Mouse (Mus musculus) limb, embryonic 14.5 days (tissue): ENCODE data around the gene Calhm1. TPM values are rescaled to one million over a fixed set of nuclear protein-coding genes. Genes with fewer than 3 reads are reported as not detected.
A peak's percentile ranks its signal among the peaks of the same experiment; 100 is the strongest.

Experiments used
- ATAC-seq: fragments of 200-750 bp; cut with Nextera tagmentation; 2 replicates; pipeline ENCODE4 v1.8.0; 2017; ENCODE audit warnings: low read depth, moderate number of reproducible peaks, moderate TSS enrichment; ENCODE audit not compliant: low FRiP score
- DNase-seq: peaks from one replicate; pipeline ENCODE4 v3.0.0-alpha.2; 2015; ENCODE audit warnings: low spot score
- H3K27ac ChIP-seq: fragments of 300-500 bp; sonication (generic); replicated peaks from 2 replicates; pipeline ENCODE4 v1.5.1; 2014; ENCODE audit warnings: low read depth, mild to moderate bottlenecking, low read length, moderate library complexity, mixed read lengths
- H3K27me3 ChIP-seq: fragments of 300-500 bp; sonication (generic); 2 replicates; pipeline ENCODE4 v1.6.1; 2014; ENCODE audit warnings: low read length, mixed read lengths; ENCODE audit not compliant: control insufficient read depth, insufficient read depth
- H3K36me3 ChIP-seq: fragments of 300-500 bp; sonication (generic); 2 replicates; pipeline ENCODE4 v1.6.1; 2014; ENCODE audit warnings: mild to moderate bottlenecking, low read length, moderate library complexity, mixed read lengths; ENCODE audit not compliant: control insufficient read depth, insufficient read depth
- H3K4me1 ChIP-seq: fragments of 300-500 bp; sonication (generic); 2 replicates; pipeline ENCODE4 v1.6.1; 2014; ENCODE audit warnings: antibody characterized with exemption, low read length, mixed read lengths; ENCODE audit not compliant: control insufficient read depth, insufficient read depth
- H3K4me2 ChIP-seq: fragments of 300-500 bp; sonication (generic); replicated peaks from 2 replicates; pipeline ENCODE4 v1.6.1; 2014; ENCODE audit warnings: low read depth, mild to moderate bottlenecking, low read length, moderate library complexity; ENCODE audit not compliant: severe bottlenecking
- H3K4me3 ChIP-seq: fragments of 300-500 bp; sonication (generic); replicated peaks from 2 replicates; pipeline ENCODE4 v1.5.1; 2014; ENCODE audit warnings: low read length
- H3K9ac ChIP-seq: fragments of 300-500 bp; sonication (generic); 2 replicates; pipeline ENCODE4 v1.6.1; 2014; ENCODE audit warnings: mild to moderate bottlenecking, low read depth, low read length, moderate library complexity; ENCODE audit not compliant: severe bottlenecking
- H3K9me3 ChIP-seq: fragments of 300-500 bp; sonication (generic); 2 replicates; pipeline ENCODE4 v1.6.1; 2016; ENCODE audit warnings: low read length; ENCODE audit not compliant: control insufficient read depth
- POLR2A ChIP-seq: fragments of 200-500 bp; IDR thresholded peaks from 2 replicates; pipeline ENCODE4 v1.8.0; 2012; ENCODE audit warnings: inconsistent platforms, mild to moderate bottlenecking, moderate library complexity, borderline replicate concordance; ENCODE audit not compliant: insufficient read depth, insufficient read length; ENCODE audit errors: extremely low read depth
- WGBS: fragments of 180-500 bp; shearing (Covaris S2); extraction: QIAGEN DNeasy Blood & Tissue Kit; methylation state at CpG from one replicate; pipeline ENCODE4 v1.1.7; 2014; 5-methylcytosine and 5-hydroxymethylcytosine counted together
- polyA plus RNA-seq, 2 experiments: library from polyadenylated mRNA; depleted of rRNA in 1 of 2; stranded (reverse) in 1 of 2; unstranded in 1 of 2; fragments of >200 nt; fragmentation: Nextera tagmentation in 1 of 2; extraction: Ambion mirVana in 1 of 2; gene quantifications; 2 replicates each; pipeline versions ENCODE4 v1.2.1 to v1.2.3; 2012 to 2014

Calhm1 gene
- polyA plus RNA-seq, 2 experiments: not detected

- Histone ChIP-seq H3K9ac (no peak overlapping the region), H3K27ac (no peak overlapping the region), H3K9me3 (peaks cover 5% of the 10 kb centered on the region; the same call in 1 of the 2 replicates), H3K4me1 (peaks cover 12% of the 10 kb centered on the region), H3K36me3 (no peaks in the 10 kb centered on the region), H3K4me3 (no peak overlapping the region), H3K4me2 (no peak overlapping the region), H3K27me3 (peaks cover 17% of the 10 kb centered on the region)
- no peak for TF ChIP-seq POLR2A
- ATAC-seq (no peak), DNase-seq (no peak)
- WGBS: 65% methylated on average over 8 of the region's 8 CpGs
These were observed 40.2 kb upstream of the Calhm1 start for GRCm38 (mm10) chr19:47184221-47184620.

- Histone ChIP-seq H3K27me3 (peaks cover 17% of the 10 kb centered on the region), H3K27ac (no peak overlapping the region), H3K36me3 (no peaks in the 10 kb centered on the region), H3K4me1 (peaks cover 6% of the 10 kb centered on the region), H3K9me3 (peaks cover 5% of the 10 kb centered on the region; the same call in 1 of the 2 replicates), H3K4me3 (peak overlapping the region; percentile 71), H3K9ac (no peak overlapping the region), H3K4me2 (no peak overlapping the region; the same call in 1 of the 2 replicates)
- WGBS: 12% methylated on average over 8 of the region's 8 CpGs
- ATAC-seq (no peak), DNase-seq (no peak)
- TF ChIP-seq POLR2A: no peak
These were observed 36.0 kb upstream of the Calhm1 start for GRCm38 (mm10) chr19:47180011-47180410.

- 0% methylated on average over 32 of the region's 42 CpGs for WGBS
- TF ChIP-seq POLR2A: no peak
- Histone ChIP-seq H3K4me3 (peak overlapping the region; percentile 71), H3K4me2 (peak overlapping the region; percentile 99), H3K27me3 (peaks cover 17% of the 10 kb centered on the region), H3K9me3 (peaks cover 5% of the 10 kb centered on the region; the same call in 1 of the 2 replicates), H3K27ac (no peak overlapping the region), H3K36me3 (no peaks in the 10 kb centered on the region), H3K9ac (peak overlapping the region; percentile 68), H3K4me1 (peaks cover 6% of the 10 kb centered on the region)
- DNase-seq (no peak), ATAC-seq (peak; percentile 32; the same call in 1 of the 2 replicates)
These were observed 35.3 kb upstream of the Calhm1 start for GRCm38 (mm10) chr19:47179272-47179809.

- Histone ChIP-seq H3K4me2 (peak within 1 kb of the TSS; percentile 99), H3K36me3 (no peaks in the 10 kb centered on the region), H3K27me3 (peaks cover 17% of the 10 kb centered on the region), H3K4me1 (peaks cover 6% of the 10 kb centered on the region), H3K4me3 (peak within 1 kb of the TSS; percentile 71), H3K9ac (peak within 1 kb of the TSS; percentile 68), H3K27ac (no peak within 1 kb of the TSS), H3K9me3 (peaks cover 5% of the 10 kb centered on the region; the same call in 1 of the 2 replicates)
- no peak for TF ChIP-seq POLR2A
- WGBS: under 1% methylated on average over 33 of the region's 98 CpGs
- DNase-seq (peak; percentile 79), ATAC-seq (peak; percentile 73)
These were observed 34.6 kb upstream of the Calhm1 start, which contains the start of gene Neurl1a for GRCm38 (mm10) chr19:47178431-47179271. Neurl1a (plus strand) TSS chr19:47178820.

- H3K4me3 ChIP-seq: peak overlapping the region; percentile 71; the same call in 1 of the 2 replicates
- peak; percentile 43; the same call in 1 of the 2 replicates for ATAC-seq
- DNase-seq: no peak
- whole genome bisulfite sequencing: 18% methylated on average over 10 of the region's 10 CpGs
- TF ChIP-seq POLR2A: no peak
- H3K9ac ChIP-seq: no peak overlapping the region
- peak overlapping the region; percentile 99 for H3K4me2 ChIP-seq
- H3K4me1 ChIP-seq: peaks cover 6% of the 10 kb centered on the region
- H3K27ac ChIP-seq: no peak overlapping the region
- H3K36me3 ChIP-seq: no peaks in the 10 kb centered on the region
- H3K27me3 ChIP-seq: peaks cover 17% of the 10 kb centered on the region
- peaks cover 5% of the 10 kb centered on the region; the same call in 1 of the 2 replicates for H3K9me3 ChIP-seq
These were observed 33.9 kb upstream of the Calhm1 start for GRCm38 (mm10) chr19:47178001-47178400.
